Mouse (Mus musculus) retina, postnatal 1 day (tissue): ENCODE measurements at regions not wholly inside any gene's neighbourhood (a gene's known extent, or its start where the extent isn't known, plus 50 kb on each side); places are given as distances from the start of the nearest gene placed in this dataset.
A peak's percentile ranks its signal among the peaks of the same experiment; 100 is the strongest.

Source experiments
- DNase-seq: peaks from one replicate; pipeline ENCODE4 v3.0.0-alpha.2; 2012

GRCm38 (mm10) chr15:62229491-62230283 is 1306.9 kb upstream of the A1bg start:
- DNase-seq = no peak

- no peak for DNase-seq
Measured at GRCm38 (mm10) chr15:62229023-62229422, 1306.2 kb upstream of the A1bg start.

DNA sequence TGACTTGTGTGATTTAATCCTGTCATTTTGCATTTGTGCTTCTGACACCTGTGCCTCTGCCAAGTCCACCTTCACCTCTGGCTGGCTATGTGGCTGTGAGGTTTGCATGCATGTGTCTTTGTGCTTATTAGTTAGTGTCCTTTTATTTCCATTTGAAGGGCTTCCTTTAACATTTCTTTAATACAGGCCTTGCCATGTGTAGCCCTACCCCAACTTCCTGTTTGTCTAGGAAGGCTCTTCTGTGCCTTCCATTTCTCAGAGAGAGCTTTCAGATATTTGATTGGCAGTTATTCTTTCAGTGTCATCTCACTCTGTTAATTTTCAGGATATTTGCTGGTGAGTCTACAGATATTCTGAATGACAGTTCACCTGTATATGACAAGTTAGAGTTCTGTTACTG is 1302.0 kb upstream of the A1bg start:
- DNase-seq = no peak

GRCm38 (mm10) chr15:62224191-62224590 is 1301.4 kb upstream of the A1bg start:
- DNase-seq = no peak

- no peak for DNase-seq
Measured at GRCm38 (mm10) chr15:62223156-62223840, 1300.5 kb upstream of the A1bg start.

DNA sequence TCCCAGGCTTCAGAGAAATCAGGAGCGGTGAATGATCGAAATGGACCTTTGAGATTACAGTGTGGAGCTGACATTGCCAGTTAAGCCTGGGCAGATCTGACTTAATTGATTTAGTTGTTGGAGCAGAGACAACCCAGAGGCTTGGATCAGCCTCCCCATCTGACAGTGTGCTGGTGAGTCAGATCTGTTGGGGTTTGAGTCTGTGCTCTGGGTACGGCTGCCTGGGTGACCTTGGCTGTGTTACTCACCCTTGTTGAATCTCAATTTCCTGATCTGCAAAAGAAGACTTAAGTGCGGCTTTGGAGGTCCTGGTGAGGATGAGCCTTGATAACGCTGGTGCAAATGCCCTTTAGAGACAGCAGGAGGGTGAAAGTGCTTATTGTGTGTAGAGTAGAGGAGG is 1299.9 kb upstream of the A1bg start:
- no peak for DNase-seq

DNA sequence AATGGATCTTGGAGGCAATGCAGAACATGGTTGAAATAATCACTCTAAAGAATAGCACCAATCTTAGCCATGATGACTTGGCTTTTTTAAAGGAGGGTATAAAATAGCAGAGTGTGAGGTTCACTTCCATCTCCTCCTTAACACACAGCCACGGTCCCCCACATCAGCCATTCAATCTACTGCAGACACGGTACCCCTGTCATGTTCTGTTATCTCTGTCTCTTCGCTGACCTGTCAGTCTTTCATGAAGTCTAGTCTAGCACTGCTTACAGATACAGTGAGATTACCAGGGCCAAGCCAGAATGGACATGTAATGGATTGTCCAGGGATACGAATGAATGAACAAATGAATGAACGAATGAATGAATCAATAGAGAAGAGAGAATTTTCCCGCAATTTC is 1299.4 kb upstream of the A1bg start:
- DNase-seq = no peak

GRCm38 (mm10) chr15:62221024-62221819 is 1298.4 kb upstream of the A1bg start:
- no peak for DNase-seq

- no peak for DNase-seq
Measured at GRCm38 (mm10) chr15:62220620-62221019, 1297.8 kb upstream of the A1bg start.

- DNase-seq = no peak
Measured at GRCm38 (mm10) chr15:62219934-62220540, 1297.2 kb upstream of the A1bg start.

GRCm38 (mm10) chr15:62218346-62219080 is 1295.7 kb upstream of the A1bg start:
- DNase-seq = no peak

DNA sequence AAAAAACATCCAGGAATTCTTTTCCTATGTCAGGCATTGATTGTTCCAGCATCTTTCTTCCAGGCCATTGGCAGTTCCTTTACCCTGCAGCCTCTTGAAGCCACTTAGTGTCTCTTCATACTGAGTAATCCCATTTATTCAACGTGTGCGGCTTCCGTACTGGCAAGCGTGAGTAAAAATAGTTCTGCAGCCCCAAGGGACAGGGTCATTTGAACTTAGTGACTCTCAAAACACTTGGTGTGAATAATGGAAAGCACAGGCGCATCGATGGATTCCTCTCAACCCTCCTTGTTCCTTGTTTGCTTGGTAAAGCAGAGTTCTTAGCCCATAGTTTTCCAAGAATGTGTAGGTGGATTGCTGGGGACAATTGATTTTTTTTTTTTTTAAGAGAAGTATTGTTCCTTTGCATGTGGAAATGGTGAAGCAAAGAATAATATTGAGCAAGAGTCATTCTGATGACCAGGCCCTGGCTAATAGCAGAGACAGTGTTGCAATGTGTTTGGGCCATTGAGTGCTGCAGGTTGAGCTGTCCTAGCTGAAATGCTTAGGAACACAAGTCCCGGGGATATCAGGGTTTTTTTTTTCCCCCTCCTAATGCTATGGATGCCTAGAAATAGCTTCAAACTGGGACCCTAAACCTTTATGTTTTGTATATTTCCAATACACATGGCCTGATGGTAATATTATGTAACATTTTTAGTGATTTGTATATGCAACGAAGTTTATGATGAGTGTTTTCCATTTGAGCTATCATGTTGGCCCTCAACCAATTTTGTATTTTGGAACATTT is 1294.1 kb upstream of the A1bg start:
- DNase-seq = peak; percentile 15

DNA sequence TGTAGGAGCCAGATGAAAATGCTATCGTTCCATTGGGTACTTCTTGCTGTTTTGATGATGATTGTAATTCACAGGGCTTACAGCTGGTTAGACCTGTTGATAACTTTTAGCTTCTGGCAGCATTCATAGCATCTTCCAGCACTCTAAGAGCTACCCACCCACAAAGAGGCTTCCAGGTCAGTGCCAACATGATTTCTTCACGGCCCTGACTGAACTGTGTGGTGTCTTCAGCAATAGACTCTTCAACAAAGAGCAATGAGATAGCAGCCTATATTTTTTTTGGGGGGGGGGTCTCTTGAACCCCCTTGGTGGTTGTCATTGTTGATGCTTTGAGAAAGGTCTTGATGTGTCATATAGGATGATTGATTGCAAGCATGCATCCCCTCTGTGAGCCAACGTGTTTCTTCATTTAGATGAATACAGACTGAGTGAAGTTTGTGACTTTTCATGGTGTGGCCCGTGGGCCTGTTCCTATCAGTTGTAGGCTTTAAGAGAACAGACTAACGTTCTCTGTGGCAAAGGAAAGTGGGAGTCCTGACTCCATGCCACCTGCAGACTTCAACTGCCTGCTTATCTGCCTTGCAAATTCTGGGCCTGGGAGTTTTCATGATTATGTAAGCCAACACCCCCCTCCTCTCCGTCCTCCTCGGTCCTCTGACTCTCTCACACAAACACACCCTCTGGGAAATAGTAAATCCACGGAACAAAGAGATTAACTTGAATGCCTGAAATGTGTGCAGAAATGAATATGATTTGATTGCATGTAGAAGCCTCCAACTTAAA is 1293.0 kb upstream of the A1bg start:
- no peak for DNase-seq

DNA sequence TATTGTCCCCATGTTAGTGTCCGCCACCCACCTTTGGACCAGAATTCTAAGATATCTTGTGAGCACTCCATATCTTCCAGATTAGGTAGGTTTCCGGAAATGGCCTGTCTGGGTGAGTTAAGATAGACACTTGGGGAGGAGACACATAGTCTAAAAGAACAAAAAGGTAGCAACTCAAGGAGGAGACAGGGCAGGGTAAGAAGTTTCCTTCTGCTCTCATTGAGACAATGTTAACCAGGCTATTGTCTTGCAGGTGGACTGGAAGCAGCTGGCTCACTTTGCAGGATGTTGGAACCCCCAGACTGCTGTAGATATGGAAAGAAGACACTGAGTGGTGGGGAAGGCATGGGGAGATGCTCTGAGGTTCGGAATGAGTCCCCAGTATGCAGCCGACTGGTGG is 1291.5 kb upstream of the A1bg start:
- no peak for DNase-seq

GRCm38 (mm10) chr15:62212283-62212910 is 1289.6 kb upstream of the A1bg start:
- no peak for DNase-seq

- DNase-seq = no peak
Measured at GRCm38 (mm10) chr15:62209881-62210481, 1287.2 kb upstream of the A1bg start.

GRCm38 (mm10) chr15:62209296-62209695 is 1286.5 kb upstream of the A1bg start:
- no peak for DNase-seq

DNA sequence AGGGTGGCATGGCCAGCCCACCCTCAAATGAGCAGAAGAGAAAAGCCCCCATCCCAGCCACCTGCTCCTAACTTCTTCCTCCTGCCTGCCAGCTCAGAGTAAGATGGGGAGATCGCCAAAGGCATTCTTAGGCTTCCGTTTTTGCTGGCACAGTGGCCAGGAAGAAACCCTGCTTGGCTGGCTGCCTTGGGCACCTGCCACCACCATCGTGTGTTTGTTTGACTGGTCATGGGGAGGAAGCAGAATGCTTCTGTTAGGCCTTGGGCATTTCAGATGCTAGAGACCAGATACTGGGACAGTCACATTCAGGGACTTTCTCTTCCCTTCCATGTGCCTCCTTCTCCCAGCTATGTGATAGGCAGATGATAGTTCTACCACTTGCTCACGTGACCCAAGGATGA is 1283.7 kb upstream of the A1bg start:
- DNase-seq = no peak

DNA sequence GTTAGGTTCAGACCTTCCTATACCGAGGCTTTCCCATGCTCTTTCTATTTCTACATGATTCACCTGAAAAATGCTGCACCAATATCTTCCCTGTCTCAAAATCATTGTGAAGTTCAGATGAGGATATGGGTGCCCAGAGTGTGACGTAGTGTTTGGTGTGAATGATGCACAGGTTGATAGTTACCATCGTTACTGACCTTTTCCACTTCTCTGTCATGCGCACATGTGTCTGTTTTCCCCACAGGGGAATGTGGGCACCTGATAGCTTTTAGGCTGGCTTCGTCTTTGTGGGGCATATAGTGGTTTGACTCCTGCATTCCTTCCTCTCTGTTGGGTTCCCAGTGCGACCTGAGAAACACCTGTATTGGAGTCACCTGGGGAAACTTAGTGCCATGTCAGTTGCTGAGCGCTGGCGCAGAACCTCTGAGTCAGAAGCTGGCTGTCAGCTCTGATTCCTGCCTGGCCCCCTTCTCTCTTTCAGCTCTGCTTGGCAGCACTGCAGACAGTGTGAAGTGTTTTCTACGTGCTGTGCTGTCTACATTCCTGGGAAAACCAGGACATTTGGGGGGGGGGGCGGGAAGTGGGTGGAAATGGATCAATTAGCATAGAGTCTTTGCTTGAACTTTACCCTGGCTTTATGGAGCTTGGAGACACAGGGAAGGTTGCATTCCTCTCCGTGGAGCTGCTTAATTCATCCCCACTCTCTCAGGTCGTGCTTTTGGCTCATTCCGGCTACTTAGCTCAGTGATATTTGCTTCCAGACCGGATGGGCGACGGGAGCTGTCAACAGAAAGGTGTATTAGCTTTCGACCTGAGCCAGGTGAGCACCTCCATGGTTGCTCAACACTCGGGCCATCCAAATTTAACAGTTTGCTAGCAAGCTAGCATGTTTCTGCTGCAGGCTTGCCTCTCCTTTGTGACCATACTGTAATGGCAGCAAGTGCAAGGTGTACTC is 1281.4 kb upstream of the A1bg start:
- DNase-seq = peak; percentile 24
